Mouse (Mus musculus) retina, postnatal 7 days (tissue): ENCODE results near the gene Hadhb.

Experiments used
- DNase-seq: peaks from one replicate; pipeline ENCODE4 v3.0.0-alpha.2; 2012; ENCODE audit warnings: low read depth, low spot score

Hadhb gene

GRCm38 (mm10) chr5:30233042-30233441 is 78.0 kb downstream of the Hadhb start:
- no peak for DNase-seq

GRCm38 (mm10) chr5:30233979-30234378 is 78.9 kb downstream of the Hadhb start:
- no peak for DNase-seq
